Comparison of ENCODE assay signal across 11 mouse cellular contexts in the genomic region with DNA sequence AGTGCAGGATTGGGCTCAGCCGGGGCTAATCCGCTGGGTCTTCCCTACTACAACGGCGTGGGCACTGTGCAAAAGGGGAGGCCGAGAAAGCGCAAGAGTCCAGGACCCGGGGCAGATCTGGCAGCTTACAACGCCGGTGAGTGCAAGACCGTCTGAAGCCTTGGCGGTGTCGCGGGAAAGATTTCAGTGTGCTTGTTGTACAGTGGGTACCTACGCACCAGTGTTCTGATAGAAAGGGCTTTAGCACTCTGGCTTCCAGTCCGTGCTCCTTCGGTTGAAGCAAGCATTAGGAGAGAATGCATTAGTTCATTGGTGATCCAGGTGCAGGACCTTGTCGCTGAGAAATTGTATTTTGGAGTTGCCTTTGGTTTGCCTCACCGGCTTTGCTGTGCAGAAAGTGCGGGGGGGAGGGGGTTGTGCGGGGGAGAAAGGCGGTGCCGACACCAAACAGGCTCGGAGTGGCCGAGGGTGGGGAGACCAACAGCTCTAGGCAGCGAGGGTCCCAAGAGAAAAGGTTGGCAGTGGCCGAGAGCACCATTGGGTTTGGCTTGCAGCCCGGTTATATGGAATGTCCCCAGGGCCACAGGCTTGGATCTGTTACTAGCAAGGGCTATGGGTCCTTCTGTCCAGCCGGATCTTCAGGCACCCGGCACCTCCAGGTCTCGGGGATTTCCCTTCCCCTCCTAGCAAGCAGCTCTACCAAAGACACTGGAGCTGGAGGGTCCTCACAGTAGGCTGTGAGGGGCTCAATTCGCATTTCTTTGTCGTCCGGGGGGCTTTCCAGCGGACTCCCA. TPM values are rescaled to one million over a fixed set of nuclear protein-coding genes. Genes with fewer than 3 reads are reported as not detected.
DNase-seq lines count a peak whose midpoint lies in the region; ATAC-seq lines count a peak whose summit lies in the region.
"Had no signal": no experiment of that assay in that cellular context is flagged by ENCODE, and none has a peak within 500 bp of the region (broad histone marks: within the 10 kb centered on the region; RNA-seq: fewer than 3 reads in every experiment).

No protein-coding gene starts in this region.

- peaks cover 97% of the 10 kb centered on the region for H3K27me3 ChIP-seq in embryonic facial prominence, embryonic 14.5 days (replicated peaks; ENCODE audit: control insufficient read depth, insufficient read depth, low read length)
- H3K27me3 ChIP-seq in limb, embryonic 12.5 days: peaks cover 89% of the 10 kb centered on the region
- H3K27me3 ChIP-seq in neural tube, embryonic 13.5 days: peaks cover 99% of the 10 kb centered on the region

- peaks cover 11% of the 10 kb centered on the region; the same call in 1 of the 2 replicates for H3K4me1 ChIP-seq in embryonic facial prominence, embryonic 14.5 days (ENCODE audit: control insufficient read depth, insufficient read depth, low read length)
- H3K4me1 ChIP-seq in limb, embryonic 12.5 days (replicated peaks): peaks cover 74% of the 10 kb centered on the region
- peaks cover 53% of the 10 kb centered on the region for H3K4me1 ChIP-seq in neural tube, embryonic 13.5 days (replicated peaks)

- no peak overlapping the region for H3K27ac ChIP-seq in embryonic facial prominence, embryonic 14.5 days (replicated peaks; ENCODE audit: low read depth, low read length)
- peak overlapping the region; percentile 56; the same call in 1 of the 2 replicates for H3K27ac ChIP-seq in limb, embryonic 12.5 days
- H3K27ac ChIP-seq in neural tube, embryonic 13.5 days (replicated peaks): no peak overlapping the region
- H3K27ac ChIP-seq: lung, embryonic 15.5 days had no signal

- peak; percentile 58 to 66 for DNase-seq in layer of hippocampus, postnatal 10 days (ENCODE audit: low spot score in 2 of 2)
- no peak for DNase-seq in layer of hippocampus, adult 9-10 months (ENCODE audit: low spot score)
- DNase-seq in embryonic facial prominence, embryonic 14.5 days (ENCODE audit: low spot score): no peak
- no peak for DNase-seq in heart, postnatal 36 days
- DNase-seq in lung, postnatal 36 days: no peak
- DNase-seq: right cerebral cortex, adult 18-20 months had no signal

- peak overlapping the region; percentile 45 for H3K4me3 ChIP-seq in embryonic facial prominence, embryonic 14.5 days (ENCODE audit: low read depth, low read length)
- peak overlapping the region; percentile 62 for H3K4me3 ChIP-seq in limb, embryonic 12.5 days (replicated peaks)
- H3K4me3 ChIP-seq in neural tube, embryonic 13.5 days: peak overlapping the region; percentile 14
- H3K4me3 ChIP-seq: erythroblast, embryonic 14.5 days; lung, embryonic 15.5 days had no signal

- 4% methylated on average over 29 of the region's 34 CpGs for WGBS in embryonic facial prominence, embryonic 14.5 days
- WGBS in limb, embryonic 12.5 days: under 1% methylated on average over 34 of the region's 34 CpGs
- under 1% methylated on average over 34 of the region's 34 CpGs for WGBS in neural tube, embryonic 13.5 days

- no peak for ATAC-seq in embryonic facial prominence, embryonic 14.5 days (ENCODE audit: low read depth)
- no peak for ATAC-seq in limb, embryonic 12.5 days (ENCODE audit: insufficient number of reproducible peaks, insufficient read depth, low FRiP score, low TSS enrichment, low read depth)
- no peak for ATAC-seq in neural tube, embryonic 13.5 days (ENCODE audit: low read depth)
- ATAC-seq in monocyte, adult 5-6 weeks (replicated peaks; ENCODE audit: insufficient number of reproducible peaks, low FRiP score, low TSS enrichment, poor library complexity, severe bottlenecking): no peak

- no peaks in the 10 kb centered on the region for H3K9me3 ChIP-seq in embryonic facial prominence, embryonic 14.5 days (ENCODE audit: control insufficient read depth, low read length)
- H3K9me3 ChIP-seq in limb, embryonic 12.5 days: no peaks in the 10 kb centered on the region
- no peaks in the 10 kb centered on the region for H3K9me3 ChIP-seq in neural tube, embryonic 13.5 days
- H3K9me3 ChIP-seq: lung, embryonic 15.5 days had no signal

- H3K4me2 ChIP-seq in embryonic facial prominence, embryonic 14.5 days (ENCODE audit: low read depth, low read length): peak overlapping the region; percentile 23
- peak overlapping the region; percentile 88 for H3K4me2 ChIP-seq in limb, embryonic 12.5 days
- peak overlapping the region; percentile 27 for H3K4me2 ChIP-seq in neural tube, embryonic 13.5 days
- H3K4me2 ChIP-seq: lung, embryonic 15.5 days had no signal

- H3K36me3 ChIP-seq in embryonic facial prominence, embryonic 14.5 days (ENCODE audit: control insufficient read depth, insufficient read depth, low read length): no peaks in the 10 kb centered on the region
- peaks cover 8% of the 10 kb centered on the region; the same call in 1 of the 2 replicates for H3K36me3 ChIP-seq in limb, embryonic 12.5 days
- H3K36me3 ChIP-seq in neural tube, embryonic 13.5 days: no peaks in the 10 kb centered on the region
- H3K36me3 ChIP-seq: lung, embryonic 15.5 days had no signal

- H3K9ac ChIP-seq in embryonic facial prominence, embryonic 14.5 days (ENCODE audit: low read depth, low read length): peak overlapping the region; percentile 37
- H3K9ac ChIP-seq in limb, embryonic 12.5 days (replicated peaks): peak overlapping the region; percentile 92
- H3K9ac ChIP-seq in neural tube, embryonic 13.5 days: no peak overlapping the region
- H3K9ac ChIP-seq: lung, embryonic 15.5 days had no signal

- intact Hi-C loops in heart, postnatal 36 days (cut with DNase I): loop anchor here (5.0 kb wide), 2 partner anchors 68 to 357 kb away; a partner anchor contains a TSS

RNA-seq across cellular contexts. Expression of a gene that starts 15.8 kb away (rescaled TPM):
- total RNA-seq in layer of hippocampus, postnatal 10 days (2021): 100 to 1,000 TPM; 104 to 105 TPM
- 10.4 and 11.2 TPM in 2 replicates for polyA plus RNA-seq in embryonic facial prominence, embryonic 14.5 days (2014; fragmentation: Nextera tagmentation; extraction: Ambion mirVana)
- polyA plus RNA-seq in limb, embryonic 12.5 days (2016; fragmentation: Nextera tagmentation; extraction: Ambion mirVana): 36.9 and 42.7 TPM in 2 replicates
- 3.7 and 4.3 TPM in 2 replicates for polyA plus RNA-seq in neural tube, embryonic 13.5 days (2015; fragmentation: Nextera tagmentation; extraction: Ambion mirVana)
- not detected in 3 replicates for total RNA-seq in monocyte, adult 5-6 weeks (2017)
- not detected for total RNA-seq in heart, postnatal 36 days (2021)
- polyA plus RNA-seq: lung, embryonic 15.5 days had no signal

Comparison
In these comparisons a context has a peak if more than half of its experiments do, and no peak if none do; other contexts are left out.
1. DNase-seq: peak in layer of hippocampus, postnatal 10 days (2 of 2); none in layer of hippocampus, adult 9-10 months (single experiment), embryonic facial prominence, embryonic 14.5 days (single experiment), heart, postnatal 36 days (0 of 2) and lung, postnatal 36 days (single experiment).
2. H3K4me2 ChIP-seq: peak in every context shown above with its lines; median percentile 88 in limb, embryonic 12.5 days; 27 in neural tube, embryonic 13.5 days; 23 in embryonic facial prominence, embryonic 14.5 days.
3. RNA of a gene that starts 15.8 kb away (total RNA-seq): 104 to 105 TPM in layer of hippocampus, postnatal 10 days; not detected in monocyte, adult 5-6 weeks and not detected in heart, postnatal 36 days; every median in the first group is over 100 times any median in the second.
4. Peak in every context shown above with its lines, with median percentiles within 50 percentile points of each other: H3K4me3 ChIP-seq.